Mouse (Mus musculus) embryonic facial prominence, embryonic 11.5 days (tissue): ENCODE results near the gene Gm17542. TPM values are rescaled to one million over a fixed set of nuclear protein-coding genes. Genes with fewer than 3 reads are reported as not detected.

Source experiments
- ATAC-seq: fragments of 200-750 bp; cut with Nextera tagmentation; replicated peaks from 2 replicates; pipeline ENCODE4 v1.8.0; 2017; ENCODE audit warnings: low read depth; ENCODE audit not compliant: insufficient number of reproducible peaks, low FRiP score, low TSS enrichment
- DNase-seq: peaks from one replicate; pipeline ENCODE4 v3.0.0-alpha.2; 2015; ENCODE audit warnings: low spot score
- H3K27ac ChIP-seq: fragments of 300-500 bp; sonication (generic); replicated peaks from 2 replicates; pipeline ENCODE4 v1.5.1; 2014; ENCODE audit warnings: mild to moderate bottlenecking, low read depth, low read length, control low read depth
- H3K27me3 ChIP-seq: fragments of 300-500 bp; sonication (generic); 2 replicates; pipeline ENCODE4 v1.6.1; 2014; ENCODE audit warnings: mild to moderate bottlenecking, low read length, moderate library complexity, mixed read lengths; ENCODE audit not compliant: control insufficient read depth, insufficient read depth
- H3K36me3 ChIP-seq: fragments of 300-500 bp; sonication (generic); replicated peaks from 2 replicates; pipeline ENCODE4 v1.6.1; 2014; ENCODE audit warnings: low read depth, mild to moderate bottlenecking, low read length, moderate library complexity, mixed read lengths; ENCODE audit not compliant: control insufficient read depth, insufficient read depth
- H3K4me1 ChIP-seq: fragments of 300-500 bp; sonication (generic); 2 replicates; pipeline ENCODE4 v1.6.1; 2014; ENCODE audit warnings: low read length, mixed read lengths; ENCODE audit not compliant: control insufficient read depth, insufficient read depth
- H3K4me2 ChIP-seq: fragments of 300-500 bp; sonication (generic); 2 replicates; pipeline ENCODE4 v1.6.1; 2014; ENCODE audit warnings: low read depth, mild to moderate bottlenecking, control low read depth, low read length, moderate library complexity
- H3K4me3 ChIP-seq: fragments of 300-500 bp; sonication (generic); 2 replicates; pipeline ENCODE4 v1.5.1; 2014; ENCODE audit warnings: low read depth, low read length, control low read depth
- H3K9ac ChIP-seq: fragments of 300-500 bp; sonication (generic); replicated peaks from 2 replicates; pipeline ENCODE4 v1.6.1; 2014; ENCODE audit warnings: mild to moderate bottlenecking, control low read depth, low read length
- H3K9me3 ChIP-seq: fragments of 300-500 bp; sonication (generic); replicated peaks from 2 replicates; pipeline ENCODE4 v1.6.1; 2016; ENCODE audit warnings: mild to moderate bottlenecking, low read length, inconsistent platforms, mixed read lengths; ENCODE audit not compliant: control insufficient read depth
- WGBS: fragments of 180-500 bp; shearing (Covaris S2); extraction: QIAGEN DNeasy Blood & Tissue Kit; methylation state at CpG from one replicate; pipeline ENCODE4 v1.1.7; 2014; 5-methylcytosine and 5-hydroxymethylcytosine counted together
- polyA plus RNA-seq: library from polyadenylated mRNA; unstranded; fragments of >200 nt; fragmentation: Nextera tagmentation; extraction: Ambion mirVana; gene quantifications from 2 replicates; pipeline ENCODE4 v1.2.1, GENCODE M21; 2014

Gene Gm17542
- polyA plus RNA-seq, 1 experiment from 2014 or later = not detected

DNA sequence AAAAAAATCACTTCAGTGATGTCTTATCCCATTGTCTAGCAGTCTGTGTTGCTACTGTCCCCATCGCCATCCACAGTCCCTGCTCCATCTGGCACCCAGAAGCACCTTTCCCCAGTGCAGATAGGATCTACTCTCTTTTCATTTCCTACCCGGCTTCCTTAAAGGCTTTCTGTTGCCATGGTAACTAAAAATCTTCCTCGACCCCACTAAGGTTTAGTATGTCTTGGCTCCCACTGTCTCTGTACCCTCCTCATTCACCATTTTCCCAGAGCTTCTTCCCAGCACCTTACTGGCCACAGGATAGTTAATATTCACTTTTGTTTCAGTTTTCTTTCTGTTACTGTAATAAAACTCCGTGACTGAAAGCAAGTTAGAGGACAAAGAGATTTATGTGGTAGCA, 17.9 kb downstream of the Gm17542 start:
- DNase-seq = no peak
- WGBS = 44% methylated on average over 4 of the region's 4 CpGs
- H3K4me2 ChIP-seq = no peak overlapping the region

DNA sequence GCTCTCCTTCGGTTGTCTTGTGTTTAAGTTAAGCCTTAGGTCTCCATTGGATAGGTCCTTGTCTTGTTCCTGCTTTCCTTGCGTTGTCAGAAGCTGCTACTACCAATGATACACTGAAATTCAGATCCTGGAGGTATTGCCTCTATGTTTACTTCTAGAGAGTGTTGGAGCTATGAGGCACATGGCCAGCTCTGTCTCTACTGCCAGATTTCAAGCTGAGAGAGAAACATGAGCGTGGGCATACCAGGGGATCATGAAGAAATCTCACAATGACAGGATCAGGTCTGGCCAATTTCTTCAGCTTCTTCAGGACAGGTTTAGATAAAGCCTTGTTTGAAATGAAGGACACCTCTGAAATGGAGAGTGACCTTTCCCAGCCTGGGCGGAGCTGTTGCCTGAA, 19.1 kb downstream of the Gm17542 start:
- no peaks in the 10 kb centered on the region for H3K36me3 ChIP-seq
- H3K27me3 ChIP-seq = no peaks in the 10 kb centered on the region
- H3K4me3 ChIP-seq = no peak overlapping the region
- H3K4me2 ChIP-seq = no peak overlapping the region
- DNase-seq (no peak), ATAC-seq (no peak)
- no peak overlapping the region for H3K27ac ChIP-seq
- no peaks in the 10 kb centered on the region for H3K4me1 ChIP-seq
- no peak overlapping the region for H3K9ac ChIP-seq
- H3K9me3 ChIP-seq = no peaks in the 10 kb centered on the region
- WGBS = 85% methylated on average over 4 of the region's 4 CpGs

More for the DNA sequence above, 17.9 kb downstream of the Gm17542 start:
- H3K27me3 ChIP-seq = no peaks in the 10 kb centered on the region
- no peaks in the 10 kb centered on the region for H3K9me3 ChIP-seq
- no peaks in the 10 kb centered on the region for H3K36me3 ChIP-seq
- no peak for ATAC-seq
- no peaks in the 10 kb centered on the region for H3K4me1 ChIP-seq
- H3K4me3 ChIP-seq = no peak overlapping the region
- H3K27ac ChIP-seq = no peak overlapping the region
- no peak overlapping the region for H3K9ac ChIP-seq

DNA sequence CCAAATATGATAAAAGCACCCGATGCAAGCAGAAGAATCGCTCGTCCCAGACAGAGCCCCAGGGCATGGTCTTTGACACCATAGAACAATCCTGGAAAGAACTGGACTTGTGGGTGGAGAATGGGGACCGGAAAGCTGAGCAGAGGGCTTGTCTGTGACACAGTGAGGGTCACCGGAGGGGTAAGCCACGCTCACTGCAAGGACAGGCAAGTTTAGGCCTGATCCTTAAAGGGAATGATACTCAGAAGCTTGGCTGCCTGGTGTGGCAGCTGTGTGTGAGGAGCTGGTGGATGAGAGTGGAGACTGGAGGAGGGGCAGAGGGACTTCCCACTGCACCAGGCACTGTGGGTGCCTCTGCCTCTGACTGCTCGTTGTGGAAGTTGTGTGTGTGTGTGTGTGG, 27.0 kb downstream of the Gm17542 start:
- DNase-seq = no peak
- Histone ChIP-seq H3K27ac (no peak overlapping the region), H3K9me3 (no peaks in the 10 kb centered on the region), H3K9ac (no peak overlapping the region), H3K36me3 (no peaks in the 10 kb centered on the region), H3K4me2 (no peak overlapping the region), H3K4me1 (no peaks in the 10 kb centered on the region), H3K4me3 (no peak overlapping the region), H3K27me3 (no peaks in the 10 kb centered on the region)
- no peak for ATAC-seq
- 54% methylated on average over 6 of the region's 7 CpGs for WGBS

DNA sequence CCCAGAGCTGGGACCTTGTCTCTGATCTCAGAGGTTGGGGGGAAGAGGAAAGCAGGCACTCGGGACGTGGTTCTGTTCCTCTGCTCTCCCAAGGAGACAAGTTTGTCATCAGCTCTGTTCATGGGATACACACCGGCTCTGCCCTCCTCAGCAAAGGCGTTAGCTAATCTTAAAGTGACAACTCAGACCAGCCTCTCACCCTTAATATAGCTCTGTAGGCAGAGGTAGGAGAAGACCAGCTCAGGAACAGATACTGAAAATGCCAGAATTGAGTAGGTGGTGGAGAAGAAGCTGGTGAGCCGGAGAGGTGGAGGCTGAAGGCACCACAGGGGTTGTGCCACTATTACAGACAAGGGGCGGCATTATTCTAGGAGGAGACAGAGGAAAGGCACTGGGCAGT, 38.7 kb downstream of the Gm17542 start:
- Histone ChIP-seq H3K27me3 (0 out of 2 replicates have a peak, but pooled peaks cover 2% of the 10 kb centered on the region), H3K4me3 (no peak overlapping the region), H3K9ac (no peak overlapping the region), H3K9me3 (no peaks in the 10 kb centered on the region), H3K4me2 (no peak overlapping the region), H3K36me3 (no peaks in the 10 kb centered on the region), H3K27ac (no peak overlapping the region), H3K4me1 (no peaks in the 10 kb centered on the region)
- WGBS = 86% methylated on average over 6 of the region's 6 CpGs
- no peak for DNase-seq
- ATAC-seq = no peak

DNA sequence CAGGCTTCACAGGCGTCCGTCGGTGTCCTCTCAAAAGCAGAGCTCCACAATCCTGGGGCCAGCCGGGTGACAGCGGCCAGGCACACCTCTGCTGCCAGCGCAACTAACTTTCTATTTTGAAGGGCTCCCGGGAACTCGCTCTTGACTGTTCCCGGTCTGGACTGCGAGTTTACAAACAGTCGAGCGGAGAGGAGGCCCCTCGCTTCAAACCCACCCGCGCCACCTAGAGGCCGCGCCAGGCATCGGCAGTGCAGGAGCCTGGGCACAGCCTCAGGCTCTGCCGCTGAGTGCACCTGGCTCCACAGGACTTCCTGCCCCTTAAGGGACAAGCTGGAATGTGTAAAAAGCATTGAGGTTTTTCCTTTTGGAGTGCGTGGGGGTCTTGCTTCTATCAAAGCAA, 42.5 kb downstream of the Gm17542 start, which contains the start of gene Edar:
Edar (minus strand) TSS at position 122 of the 400 bp plus-strand sequence.
- WGBS = under 1% methylated on average over 20 of the region's 20 CpGs
- Histone ChIP-seq H3K9me3 (no peaks in the 10 kb centered on the region), H3K4me1 (no peaks in the 10 kb centered on the region), H3K27ac (no peak within 1 kb of the TSS), H3K9ac (peak within 1 kb of the TSS; percentile 41; the same call in 1 of the 2 replicates), H3K4me2 (peak within 1 kb of the TSS; percentile 51), H3K36me3 (no peaks in the 10 kb centered on the region), H3K4me3 (peak within 1 kb of the TSS; percentile 27), H3K27me3 (0 out of 2 replicates have a peak, but pooled peaks cover 2% of the 10 kb centered on the region)
- DNase-seq (peak; percentile 88), ATAC-seq (peak; percentile 70; the same call in 1 of the 2 replicates)

DNA sequence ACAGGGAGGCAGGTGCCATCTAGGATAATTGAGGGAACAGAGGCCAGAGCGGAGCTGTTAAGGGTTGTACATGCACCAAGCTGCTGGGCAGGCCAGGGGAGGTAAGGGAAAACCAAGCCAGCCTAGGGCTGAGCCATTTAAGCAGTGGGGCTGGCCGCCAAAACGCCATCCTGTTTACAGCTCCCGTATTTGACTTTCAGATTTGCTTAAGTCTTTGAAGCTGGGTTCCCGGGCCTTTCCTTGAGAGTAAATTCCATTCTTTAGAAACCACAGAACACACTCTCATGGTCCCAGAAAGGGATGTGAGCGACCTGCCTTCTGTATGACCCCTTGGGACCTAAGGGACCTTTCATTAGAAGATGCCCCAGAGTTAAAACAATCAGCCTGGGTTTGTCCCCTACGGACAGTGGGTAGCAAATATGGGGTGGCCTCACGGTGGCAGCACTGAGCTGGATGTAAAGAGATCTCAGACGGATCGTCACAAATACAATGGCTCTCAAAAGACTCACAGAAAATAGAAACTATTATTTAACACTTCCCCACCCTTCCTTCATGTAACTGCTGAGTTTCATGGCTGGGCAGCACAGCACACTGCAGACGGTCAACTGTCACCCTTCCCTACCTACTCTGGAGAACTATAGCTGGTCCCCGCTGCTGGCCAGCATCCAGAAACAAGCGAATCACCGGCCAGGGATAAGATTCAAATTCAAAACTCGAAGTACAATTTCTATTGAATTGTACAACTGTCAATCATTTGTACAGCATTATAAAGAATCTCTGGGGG, 44.5 kb downstream of the Gm17542 start:
- peak; percentile 81 for DNase-seq

DNA sequence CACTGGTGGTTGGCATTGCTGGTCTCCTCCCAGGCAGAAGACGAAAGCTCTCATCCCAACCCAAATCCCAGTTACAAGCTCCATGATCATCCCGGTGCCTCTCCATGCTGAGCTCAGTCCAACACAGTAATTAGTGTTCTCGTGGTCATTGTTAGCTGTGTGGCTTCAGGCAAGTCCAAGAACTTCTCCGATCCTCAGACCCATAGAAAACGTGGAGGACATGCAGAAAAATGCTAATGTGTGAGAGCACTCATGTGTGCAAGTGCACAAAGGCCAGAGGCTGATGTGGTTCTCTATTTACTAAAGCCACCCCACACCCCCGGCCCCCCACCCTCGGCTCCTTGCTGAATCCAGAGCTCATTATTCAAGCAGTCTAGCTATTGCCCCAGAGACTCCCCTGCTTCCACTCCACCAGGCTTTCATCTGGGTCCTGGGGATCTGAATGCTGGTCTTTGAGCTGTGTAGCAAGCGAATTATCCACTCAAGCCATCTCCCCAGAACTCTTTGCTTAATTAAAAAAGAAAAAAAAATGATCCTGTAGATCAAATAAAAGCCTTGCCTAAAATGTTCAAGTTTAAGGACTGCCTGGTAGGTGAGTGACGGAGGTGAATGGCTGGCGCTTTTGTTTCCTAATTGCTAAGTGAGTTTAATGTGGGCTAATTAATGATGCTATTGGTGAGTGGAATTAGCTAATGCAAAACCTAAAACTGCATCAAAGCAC, 45.3 kb downstream of the Gm17542 start:
- H3K9ac ChIP-seq = no peak overlapping the region
- H3K36me3 ChIP-seq = no peaks in the 10 kb centered on the region
- H3K4me3 ChIP-seq = no peak overlapping the region
- DNase-seq (no peak), ATAC-seq (peak; percentile 35; the same call in 1 of the 2 replicates)
- H3K27me3 ChIP-seq = 0 out of 2 replicates have a peak, but pooled peaks cover 2% of the 10 kb centered on the region
- no peaks in the 10 kb centered on the region for H3K4me1 ChIP-seq
- no peak overlapping the region for H3K27ac ChIP-seq
- no peak overlapping the region for H3K4me2 ChIP-seq
- WGBS = 59% methylated on average over 10 of the region's 10 CpGs
- no peaks in the 10 kb centered on the region for H3K9me3 ChIP-seq

More for the DNA sequence above, 44.5 kb downstream of the Gm17542 start:
- Histone ChIP-seq H3K36me3 (no peaks in the 10 kb centered on the region), H3K27ac (no peak overlapping the region), H3K27me3 (0 out of 2 replicates have a peak, but pooled peaks cover 2% of the 10 kb centered on the region), H3K4me2 (no peak overlapping the region), H3K9me3 (no peaks in the 10 kb centered on the region), H3K9ac (no peak overlapping the region), H3K4me3 (no peak overlapping the region), H3K4me1 (no peaks in the 10 kb centered on the region)
- ATAC-seq = peak; percentile 66; the same call in 1 of the 2 replicates
- WGBS = 39% methylated on average over 15 of the region's 15 CpGs

DNA sequence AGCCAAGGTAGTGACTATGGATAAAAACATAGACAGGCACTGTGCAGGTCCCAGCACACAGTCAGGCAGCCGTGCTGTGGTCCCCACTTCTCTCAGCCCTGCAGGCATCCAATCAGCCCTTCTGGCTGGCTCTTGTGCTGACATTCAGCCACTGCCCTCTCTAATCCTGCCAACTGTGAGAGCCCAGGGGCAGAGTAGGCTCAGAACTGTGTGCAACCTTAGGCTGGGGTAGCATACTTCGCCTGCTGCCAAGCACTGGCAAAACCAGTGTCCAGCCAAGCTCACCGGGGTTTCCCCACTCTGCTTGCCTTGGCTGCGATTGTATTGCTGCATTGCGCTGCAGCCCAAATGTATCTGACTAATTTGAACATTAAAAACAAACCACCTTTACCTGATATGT, 54.1 kb downstream of the Gm17542 start:
- Histone ChIP-seq H3K9ac (no peak overlapping the region), H3K4me1 (no peaks in the 10 kb centered on the region), H3K36me3 (no peaks in the 10 kb centered on the region), H3K27ac (no peak overlapping the region), H3K4me2 (no peak overlapping the region), H3K9me3 (no peaks in the 10 kb centered on the region), H3K27me3 (no peaks in the 10 kb centered on the region), H3K4me3 (no peak overlapping the region)
- no peak for ATAC-seq
- no peak for DNase-seq
- 86% methylated on average over 5 of the region's 5 CpGs for WGBS
